Mouse (Mus musculus) embryonic facial prominence, embryonic 11.5 days (tissue): ENCODE measurements at regions not wholly inside any gene's neighbourhood (a gene's known extent, or its start where the extent isn't known, plus 50 kb on each side); places are given as distances from the start of the nearest gene placed in this dataset.

Experiments used
- ATAC-seq: fragments of 200-750 bp; cut with Nextera tagmentation; replicated peaks from 2 replicates; pipeline ENCODE4 v1.8.0; 2017; ENCODE audit warnings: low read depth; ENCODE audit not compliant: insufficient number of reproducible peaks, low FRiP score, low TSS enrichment
- DNase-seq: peaks from one replicate; pipeline ENCODE4 v3.0.0-alpha.2; 2015; ENCODE audit warnings: low spot score
- H3K27ac ChIP-seq: fragments of 300-500 bp; sonication (generic); replicated peaks from 2 replicates; pipeline ENCODE4 v1.5.1; 2014; ENCODE audit warnings: mild to moderate bottlenecking, low read depth, low read length, control low read depth
- H3K27me3 ChIP-seq: fragments of 300-500 bp; sonication (generic); 2 replicates; pipeline ENCODE4 v1.6.1; 2014; ENCODE audit warnings: mild to moderate bottlenecking, low read length, moderate library complexity, mixed read lengths; ENCODE audit not compliant: control insufficient read depth, insufficient read depth
- H3K36me3 ChIP-seq: fragments of 300-500 bp; sonication (generic); replicated peaks from 2 replicates; pipeline ENCODE4 v1.6.1; 2014; ENCODE audit warnings: low read depth, mild to moderate bottlenecking, low read length, moderate library complexity, mixed read lengths; ENCODE audit not compliant: control insufficient read depth, insufficient read depth
- H3K4me1 ChIP-seq: fragments of 300-500 bp; sonication (generic); 2 replicates; pipeline ENCODE4 v1.6.1; 2014; ENCODE audit warnings: low read length, mixed read lengths; ENCODE audit not compliant: control insufficient read depth, insufficient read depth
- H3K4me2 ChIP-seq: fragments of 300-500 bp; sonication (generic); 2 replicates; pipeline ENCODE4 v1.6.1; 2014; ENCODE audit warnings: low read depth, mild to moderate bottlenecking, control low read depth, low read length, moderate library complexity
- H3K4me3 ChIP-seq: fragments of 300-500 bp; sonication (generic); 2 replicates; pipeline ENCODE4 v1.5.1; 2014; ENCODE audit warnings: low read depth, low read length, control low read depth
- H3K9ac ChIP-seq: fragments of 300-500 bp; sonication (generic); replicated peaks from 2 replicates; pipeline ENCODE4 v1.6.1; 2014; ENCODE audit warnings: mild to moderate bottlenecking, control low read depth, low read length
- H3K9me3 ChIP-seq: fragments of 300-500 bp; sonication (generic); replicated peaks from 2 replicates; pipeline ENCODE4 v1.6.1; 2016; ENCODE audit warnings: mild to moderate bottlenecking, low read length, inconsistent platforms, mixed read lengths; ENCODE audit not compliant: control insufficient read depth
- WGBS: fragments of 180-500 bp; shearing (Covaris S2); extraction: QIAGEN DNeasy Blood & Tissue Kit; methylation state at CpG from one replicate; pipeline ENCODE4 v1.1.7; 2014; 5-methylcytosine and 5-hydroxymethylcytosine counted together

DNA sequence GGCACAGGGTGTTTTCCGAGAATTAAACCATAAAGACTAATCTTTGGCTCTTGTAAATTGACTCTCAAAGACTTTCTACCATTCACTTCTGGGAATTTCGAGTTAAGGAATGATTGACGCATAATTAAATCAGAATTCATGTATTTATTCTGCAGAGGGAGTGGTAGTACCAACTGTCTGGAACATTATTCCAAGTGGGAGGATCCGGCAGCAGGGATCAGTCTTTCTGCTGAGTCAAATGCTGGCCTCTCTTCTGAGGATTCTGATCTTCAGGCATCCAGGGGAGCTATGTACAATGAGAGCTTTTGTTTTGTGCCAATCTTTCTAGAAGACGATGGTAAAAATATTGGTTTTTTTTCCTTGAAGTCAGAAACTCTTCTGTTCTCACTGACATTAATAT, 257.4 kb downstream of the Ikzf2 start:
- Histone ChIP-seq H3K4me1 (no peaks in the 10 kb centered on the region), H3K4me3 (no peak overlapping the region), H3K36me3 (no peaks in the 10 kb centered on the region), H3K9ac (no peak overlapping the region), H3K4me2 (no peak overlapping the region), H3K9me3 (no peaks in the 10 kb centered on the region), H3K27me3 (no peaks in the 10 kb centered on the region), H3K27ac (no peak overlapping the region)
- DNase-seq (no peak), ATAC-seq (no peak)
- 67% methylated on average over 5 of the region's 5 CpGs for WGBS

DNA sequence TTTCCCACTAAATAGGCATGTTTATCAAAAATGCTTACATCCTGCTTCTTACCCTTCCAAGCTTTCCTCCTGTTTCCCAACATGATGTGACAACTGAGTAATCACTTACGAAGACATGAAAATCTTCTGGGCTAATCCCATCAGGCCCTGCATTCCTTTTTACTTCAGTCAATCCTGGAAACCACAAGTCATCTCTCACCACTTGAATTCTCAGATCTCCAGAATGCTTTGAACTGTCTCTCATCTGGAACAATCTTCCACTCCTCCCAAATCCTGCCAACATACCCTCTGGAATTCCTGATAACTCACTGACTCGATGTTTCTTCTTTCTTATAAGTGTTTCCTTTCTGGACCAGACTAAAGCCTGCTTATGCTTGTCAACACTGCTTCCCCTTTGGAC, 289.4 kb downstream of the Ikzf2 start:
- Histone ChIP-seq H3K27me3 (no peaks in the 10 kb centered on the region), H3K4me3 (no peak overlapping the region), H3K9me3 (no peaks in the 10 kb centered on the region), H3K4me2 (no peak overlapping the region), H3K36me3 (no peaks in the 10 kb centered on the region), H3K4me1 (no peaks in the 10 kb centered on the region), H3K9ac (no peak overlapping the region), H3K27ac (no peak overlapping the region)
- ATAC-seq (no peak), DNase-seq (no peak)
- 83% methylated on average over 2 of the region's 2 CpGs for WGBS

DNA sequence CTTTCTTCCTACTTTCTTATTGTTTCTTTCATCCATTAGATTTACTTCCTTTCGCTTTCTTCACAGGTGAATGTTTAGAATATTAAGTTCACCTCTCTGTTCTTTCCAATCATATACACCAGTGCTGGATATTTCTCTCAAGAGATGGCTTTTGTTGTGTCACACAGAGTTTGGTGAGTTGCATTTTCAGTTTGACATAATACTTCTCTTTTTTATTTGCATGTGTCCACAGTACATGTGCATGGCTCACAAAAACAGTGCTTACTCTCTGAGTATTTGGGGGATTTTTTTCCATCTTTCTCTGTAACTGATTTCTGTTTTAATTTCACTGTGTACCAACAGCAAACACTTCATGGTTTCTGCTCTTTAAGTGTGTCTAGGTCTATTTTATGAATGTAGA, 274.5 kb upstream of the Erbb4 start:
- DNase-seq = no peak
- H3K27me3 ChIP-seq = no peaks in the 10 kb centered on the region
- H3K4me1 ChIP-seq = no peaks in the 10 kb centered on the region
- H3K9ac ChIP-seq = no peak overlapping the region
- WGBS = 89% methylated on average over 1 of the region's 1 CpGs
- H3K4me3 ChIP-seq = no peak overlapping the region
- 0 out of 2 replicates have a peak, but pooled peaks cover 1% of the 10 kb centered on the region for H3K9me3 ChIP-seq
- H3K27ac ChIP-seq = no peak overlapping the region
- H3K36me3 ChIP-seq = no peaks in the 10 kb centered on the region
- no peak overlapping the region for H3K4me2 ChIP-seq
- ATAC-seq = no peak

DNA sequence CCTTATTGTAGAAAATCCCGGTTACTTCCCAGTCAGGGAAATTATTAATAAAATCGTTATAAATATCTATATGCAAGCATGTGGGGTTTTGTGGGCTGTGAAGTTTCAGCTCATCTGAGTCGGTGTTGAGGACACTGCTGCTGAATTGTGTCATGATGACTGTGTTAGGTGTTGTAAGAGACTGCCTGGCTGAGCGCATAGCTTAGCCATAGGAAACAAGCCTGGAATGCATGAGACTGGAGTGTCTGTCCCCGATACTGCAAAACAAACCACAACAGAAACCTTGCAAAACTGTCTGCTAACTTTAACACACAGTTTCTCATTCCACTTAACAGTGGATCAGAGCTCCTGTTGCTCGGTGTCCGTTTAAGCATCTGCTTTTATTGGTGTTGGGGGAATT, 271.9 kb upstream of the Erbb4 start:
- Histone ChIP-seq H3K27ac (no peak overlapping the region), H3K4me3 (no peak overlapping the region), H3K27me3 (no peaks in the 10 kb centered on the region), H3K36me3 (no peaks in the 10 kb centered on the region), H3K4me2 (no peak overlapping the region), H3K4me1 (no peaks in the 10 kb centered on the region), H3K9me3 (0 out of 2 replicates have a peak, but pooled peaks cover 2% of the 10 kb centered on the region), H3K9ac (no peak overlapping the region)
- no peak for DNase-seq
- 84% methylated on average over 7 of the region's 7 CpGs for WGBS
- no peak for ATAC-seq

DNA sequence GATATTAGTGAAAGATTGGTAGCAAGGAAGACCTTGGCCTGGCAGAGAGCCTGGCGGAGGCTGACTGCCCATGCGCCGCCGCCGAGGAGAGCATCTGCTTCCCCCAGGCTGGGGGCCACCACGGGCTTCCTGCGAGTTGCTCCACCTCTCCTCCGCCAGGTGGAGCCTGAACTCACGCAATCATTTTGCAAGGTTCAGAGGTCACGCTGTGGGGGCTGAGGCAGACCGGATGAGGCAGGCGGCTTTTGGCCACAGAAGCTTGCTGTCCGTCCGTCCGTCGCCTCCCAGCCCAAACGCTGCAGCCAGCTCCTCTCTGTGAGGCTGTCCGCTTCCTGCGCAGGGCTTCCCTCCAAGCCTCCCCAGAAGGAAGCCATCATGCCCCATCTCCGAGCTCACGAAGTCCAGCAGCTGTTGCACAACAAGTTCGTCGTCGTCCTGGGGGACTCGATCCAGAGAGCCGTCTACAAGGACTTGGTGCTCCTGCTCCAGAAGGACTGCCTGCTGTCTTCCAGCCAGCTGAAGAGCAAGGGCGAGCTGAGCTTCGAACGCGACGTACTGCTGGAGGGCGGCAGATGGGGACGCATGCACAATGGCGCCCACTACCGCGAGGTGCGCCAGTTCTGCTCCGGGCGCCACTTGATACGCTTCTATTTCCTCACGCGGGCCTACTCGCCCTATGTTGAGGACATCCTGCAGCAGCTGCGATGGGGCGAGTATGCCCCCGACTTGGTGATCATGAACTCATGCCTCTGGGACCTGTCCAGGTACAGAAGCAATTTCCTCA, 269.3 kb upstream of the Erbb4 start:
- no peak overlapping the region for H3K4me3 ChIP-seq
- H3K27me3 ChIP-seq = no peaks in the 10 kb centered on the region
- no peak overlapping the region for H3K9ac ChIP-seq
- 93% methylated on average over 46 of the region's 46 CpGs for WGBS
- 0 out of 2 replicates have a peak, but pooled peaks cover 2% of the 10 kb centered on the region for H3K9me3 ChIP-seq
- ATAC-seq = no peak
- H3K36me3 ChIP-seq = no peaks in the 10 kb centered on the region
- H3K27ac ChIP-seq = no peak overlapping the region
- H3K4me1 ChIP-seq = no peaks in the 10 kb centered on the region
- H3K4me2 ChIP-seq = no peak overlapping the region
- no peak for DNase-seq

DNA sequence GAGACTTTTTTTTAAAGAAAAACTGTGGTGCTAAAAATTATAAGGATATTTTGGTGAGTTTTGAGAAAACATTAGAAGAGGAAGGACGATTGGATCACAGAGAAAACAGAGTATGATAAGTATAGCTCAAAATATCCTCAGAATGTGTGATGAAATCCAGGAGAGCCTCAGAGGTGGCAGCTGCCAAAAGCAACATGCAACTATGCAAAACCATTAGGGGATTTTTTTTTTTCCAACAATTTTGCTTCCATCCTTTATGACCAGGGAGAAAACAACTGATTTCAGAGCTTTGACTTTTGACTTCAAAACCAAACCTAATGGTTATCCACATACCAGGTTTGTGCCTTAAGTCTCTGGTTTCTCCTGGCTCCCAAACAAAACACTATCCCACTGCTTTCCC, 267.4 kb upstream of the Erbb4 start:
- H3K27ac ChIP-seq = no peak overlapping the region
- no peak for DNase-seq
- 50% methylated on average over 1 of the region's 1 CpGs for WGBS
- 0 out of 2 replicates have a peak, but pooled peaks cover 2% of the 10 kb centered on the region for H3K9me3 ChIP-seq
- H3K9ac ChIP-seq = no peak overlapping the region
- H3K27me3 ChIP-seq = no peaks in the 10 kb centered on the region
- ATAC-seq = no peak
- H3K4me2 ChIP-seq = no peak overlapping the region
- H3K4me1 ChIP-seq = no peaks in the 10 kb centered on the region
- no peaks in the 10 kb centered on the region for H3K36me3 ChIP-seq
- H3K4me3 ChIP-seq = no peak overlapping the region

DNA sequence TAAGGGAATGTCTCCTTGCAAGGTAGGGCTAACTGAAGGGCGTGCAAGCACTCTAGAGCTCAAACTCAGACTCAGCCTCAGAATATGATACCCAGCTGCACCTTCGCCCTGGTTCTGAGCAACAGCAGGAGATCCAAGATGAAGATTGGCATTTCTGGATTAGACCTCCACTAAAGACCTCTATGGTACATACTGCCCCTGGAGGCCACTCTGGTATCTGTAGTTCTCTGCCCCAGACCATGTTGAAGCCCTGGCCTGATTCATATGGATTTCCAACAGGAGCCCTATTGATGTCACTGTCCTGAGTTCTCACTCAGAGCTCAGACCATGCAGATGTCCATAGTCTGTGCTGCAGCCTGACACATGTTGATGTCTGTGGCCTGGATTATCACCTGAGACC, 262.2 kb upstream of the Erbb4 start:
- H3K27ac ChIP-seq = no peak overlapping the region
- 80% methylated on average over 2 of the region's 2 CpGs for WGBS
- DNase-seq = no peak

DNA sequence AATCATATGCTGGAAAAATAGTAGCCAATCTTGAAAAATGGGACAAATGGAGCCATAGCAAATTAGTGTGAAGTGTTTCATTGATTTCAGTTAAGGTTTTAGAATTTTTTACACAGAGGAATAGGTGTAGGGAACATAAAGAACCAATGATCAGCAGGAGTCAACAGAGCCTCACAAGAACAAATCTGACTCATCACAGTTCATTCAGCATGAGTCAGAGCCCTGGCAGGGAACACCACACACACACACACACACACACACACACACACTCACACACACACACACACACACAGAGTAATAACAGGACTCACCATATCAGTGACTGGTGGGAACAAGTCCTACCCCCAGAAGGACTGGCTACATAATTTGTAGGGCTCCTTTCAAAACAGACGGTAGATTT, 259.7 kb upstream of the Erbb4 start:
- no peaks in the 10 kb centered on the region for H3K4me1 ChIP-seq
- no peak overlapping the region for H3K27ac ChIP-seq
- no peak overlapping the region for H3K9ac ChIP-seq
- ATAC-seq (no peak), DNase-seq (no peak)
- H3K4me2 ChIP-seq = no peak overlapping the region
- 65% methylated on average over 1 of the region's 1 CpGs for WGBS
- H3K36me3 ChIP-seq = no peaks in the 10 kb centered on the region
- no peaks in the 10 kb centered on the region for H3K9me3 ChIP-seq
- H3K27me3 ChIP-seq = no peaks in the 10 kb centered on the region
- H3K4me3 ChIP-seq = no peak overlapping the region

More for the DNA sequence above, 262.2 kb upstream of the Erbb4 start:
- Histone ChIP-seq H3K4me3 (no peak overlapping the region), H3K9ac (no peak overlapping the region), H3K27me3 (no peaks in the 10 kb centered on the region), H3K36me3 (no peaks in the 10 kb centered on the region), H3K4me2 (no peak overlapping the region), H3K9me3 (no peaks in the 10 kb centered on the region), H3K4me1 (no peaks in the 10 kb centered on the region)
- no peak for ATAC-seq
